Mouse (Mus musculus) testis, adult 2 months (tissue): ENCODE data around the gene Mmp24. TPM values are rescaled to one million over a fixed set of nuclear protein-coding genes. Genes with fewer than 3 reads are reported as not detected.

Experiments used
- H3K27ac ChIP-seq: fragments of 200-500 bp; 2 replicates; pipeline ENCODE4 v1.5.1; 2012; ENCODE audit warnings: low read depth, low read length; ENCODE audit not compliant: control insufficient read depth, insufficient read depth
- H3K27me3 ChIP-seq: fragments of 200-500 bp; 2 replicates; pipeline ENCODE4 v1.6.1; 2012; ENCODE audit warnings: mild to moderate bottlenecking, low read length, moderate library complexity; ENCODE audit not compliant: control insufficient read depth, insufficient read depth
- H3K36me3 ChIP-seq: fragments of 200-500 bp; 2 replicates; pipeline ENCODE4 v1.6.1; 2012; ENCODE audit warnings: mild to moderate bottlenecking, low read length; ENCODE audit not compliant: control insufficient read depth, insufficient read depth
- H3K4me1 ChIP-seq: fragments of 200-500 bp; 2 replicates; pipeline ENCODE4 v1.6.1; 2012; ENCODE audit warnings: low read length; ENCODE audit not compliant: control insufficient read depth, insufficient read depth
- H3K4me3 ChIP-seq: fragments of 200-500 bp; 2 replicates; pipeline ENCODE4 v1.5.1; 2012; ENCODE audit warnings: low read depth, mild to moderate bottlenecking, low read length, moderate library complexity, mixed read lengths; ENCODE audit not compliant: control insufficient read depth
- CTCF ChIP-seq: fragments of 200-500 bp; IDR thresholded peaks from 2 replicates; pipeline ENCODE4 v1.5.1; 2012; ENCODE audit warnings: low read depth, mild to moderate bottlenecking, inconsistent platforms, low read length, moderate library complexity; ENCODE audit not compliant: control insufficient read depth, insufficient read depth, insufficient replicate concordance
- POLR2A ChIP-seq: fragments of 200-500 bp; IDR thresholded peaks from 2 replicates; pipeline ENCODE4 v1.6.1; 2012; ENCODE audit warnings: low read depth, mild to moderate bottlenecking, inconsistent platforms, low read length, moderate library complexity; ENCODE audit not compliant: control insufficient read depth
- polyA plus RNA-seq: library from polyadenylated mRNA; depleted of rRNA; stranded (reverse); fragments of >200 nt; gene quantifications from 2 replicates; pipeline ENCODE4 v1.2.3, GENCODE M21; 2012

Mmp24 gene
- polyA plus RNA-seq, 1 experiment: 2.1 TPM

- TF ChIP-seq POLR2A (no peak), CTCF (no peak)
- H3K27me3 ChIP-seq: no peaks in the 10 kb centered on the region
- H3K4me1 ChIP-seq: no peaks in the 10 kb centered on the region
- H3K36me3 ChIP-seq: no peaks in the 10 kb centered on the region
- H3K27ac ChIP-seq: no peak overlapping the region
- H3K4me3 ChIP-seq: no peak overlapping the region
Measured at GRCm38 (mm10) chr2:155736936-155737335, 38.2 kb upstream of the Mmp24 start.

GRCm38 (mm10) chr2:155737803-155738202, 37.3 kb upstream of the Mmp24 start:
- H3K27me3 ChIP-seq: no peaks in the 10 kb centered on the region
- H3K36me3 ChIP-seq: no peaks in the 10 kb centered on the region
- no peaks in the 10 kb centered on the region; the same call in 1 of the 2 replicates for H3K4me1 ChIP-seq
- no peak overlapping the region for H3K27ac ChIP-seq
- TF ChIP-seq CTCF (no peak), POLR2A (no peak)
- H3K4me3 ChIP-seq: no peak overlapping the region

GRCm38 (mm10) chr2:155742211-155742610, 32.9 kb upstream of the Mmp24 start:
- H3K4me3 ChIP-seq: no peak overlapping the region
- H3K4me1 ChIP-seq: no peaks in the 10 kb centered on the region; the same call in 1 of the 2 replicates
- no peak for TF ChIP-seq CTCF
- TF ChIP-seq POLR2A: no peak
- H3K27ac ChIP-seq: no peak overlapping the region
- H3K27me3 ChIP-seq: no peaks in the 10 kb centered on the region
- H3K36me3 ChIP-seq: no peaks in the 10 kb centered on the region

GRCm38 (mm10) chr2:155742931-155743337, 32.2 kb upstream of the Mmp24 start:
- no peak overlapping the region for H3K27ac ChIP-seq
- H3K36me3 ChIP-seq: no peaks in the 10 kb centered on the region
- H3K4me1 ChIP-seq: no peaks in the 10 kb centered on the region; the same call in 1 of the 2 replicates
- no peak overlapping the region for H3K4me3 ChIP-seq
- TF ChIP-seq POLR2A (no peak), CTCF (no peak)
- no peaks in the 10 kb centered on the region for H3K27me3 ChIP-seq

DNA sequence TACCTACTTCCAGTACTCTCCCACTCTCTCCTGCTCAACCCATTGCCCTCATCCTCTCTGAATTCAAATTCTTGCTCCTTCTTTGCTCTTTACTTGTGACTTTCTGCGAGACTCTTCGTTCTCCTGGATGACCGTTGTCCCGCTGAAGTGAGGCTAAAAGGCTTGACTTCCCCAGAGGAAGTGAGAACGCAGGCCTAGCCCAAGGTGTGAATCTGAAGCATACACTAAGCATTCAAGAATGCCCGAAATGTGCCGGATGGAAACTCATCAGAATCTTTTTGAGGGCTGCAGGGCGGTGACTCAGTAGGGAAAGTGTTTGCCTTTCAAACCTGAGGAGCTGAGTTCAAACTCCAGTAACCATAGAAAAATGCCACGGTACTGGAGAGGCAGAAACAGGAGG, 31.8 kb upstream of the Mmp24 start:
- Histone ChIP-seq H3K27me3 (no peaks in the 10 kb centered on the region), H3K27ac (no peak overlapping the region), H3K4me3 (no peak overlapping the region), H3K4me1 (no peaks in the 10 kb centered on the region; the same call in 1 of the 2 replicates), H3K36me3 (no peaks in the 10 kb centered on the region)
- no peak for TF ChIP-seq CTCF

- H3K4me1 ChIP-seq: no peaks in the 10 kb centered on the region; the same call in 1 of the 2 replicates
- TF ChIP-seq CTCF (no peak), POLR2A (no peak)
Measured at GRCm38 (mm10) chr2:155745487-155745886, 29.7 kb upstream of the Mmp24 start.

DNA sequence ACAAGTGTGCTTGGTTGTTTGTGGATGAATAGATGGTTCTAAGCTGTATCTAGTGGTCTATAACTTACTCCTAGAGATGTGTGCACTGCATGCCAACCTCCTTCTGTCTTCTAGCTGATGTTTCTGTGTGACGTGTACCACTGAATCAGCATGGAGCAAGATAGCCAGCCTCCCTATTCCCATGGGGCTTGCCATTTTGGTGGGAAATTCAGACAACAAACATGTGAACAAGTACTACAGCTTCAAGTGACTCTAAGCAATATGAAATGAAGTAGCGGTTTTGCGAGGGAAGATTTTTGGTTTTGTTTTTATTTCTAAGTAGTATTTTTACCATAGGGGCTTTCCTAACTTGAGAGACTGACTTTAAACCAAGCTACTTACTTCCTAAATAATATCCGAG, 25.7 kb upstream of the Mmp24 start:
- Histone ChIP-seq H3K27ac (no peak overlapping the region), H3K4me3 (no peak overlapping the region), H3K36me3 (no peaks in the 10 kb centered on the region), H3K27me3 (0 out of 2 replicates have a peak, but pooled peaks cover 4% of the 10 kb centered on the region), H3K4me1 (peaks cover 10% of the 10 kb centered on the region)
- no peak for TF ChIP-seq CTCF
- no peak for TF ChIP-seq POLR2A

More at GRCm38 (mm10) chr2:155745487-155745886, 29.7 kb upstream of the Mmp24 start:
- no peaks in the 10 kb centered on the region for H3K36me3 ChIP-seq
- H3K27ac ChIP-seq: no peak overlapping the region
- no peaks in the 10 kb centered on the region for H3K27me3 ChIP-seq
- H3K4me3 ChIP-seq: no peak overlapping the region
